Mouse (Mus musculus) testis, adult 2 months (tissue): Measurements from ENCODE around the gene Atg9b.

Experiments used
- CTCF ChIP-seq: fragments of 200-500 bp; IDR thresholded peaks from 2 replicates; pipeline ENCODE4 v1.5.1; 2012; ENCODE audit warnings: low read depth, mild to moderate bottlenecking, inconsistent platforms, low read length, moderate library complexity; ENCODE audit not compliant: control insufficient read depth, insufficient read depth, insufficient replicate concordance
- POLR2A ChIP-seq: fragments of 200-500 bp; IDR thresholded peaks from 2 replicates; pipeline ENCODE4 v1.6.1; 2012; ENCODE audit warnings: low read depth, mild to moderate bottlenecking, inconsistent platforms, low read length, moderate library complexity; ENCODE audit not compliant: control insufficient read depth

DNA sequence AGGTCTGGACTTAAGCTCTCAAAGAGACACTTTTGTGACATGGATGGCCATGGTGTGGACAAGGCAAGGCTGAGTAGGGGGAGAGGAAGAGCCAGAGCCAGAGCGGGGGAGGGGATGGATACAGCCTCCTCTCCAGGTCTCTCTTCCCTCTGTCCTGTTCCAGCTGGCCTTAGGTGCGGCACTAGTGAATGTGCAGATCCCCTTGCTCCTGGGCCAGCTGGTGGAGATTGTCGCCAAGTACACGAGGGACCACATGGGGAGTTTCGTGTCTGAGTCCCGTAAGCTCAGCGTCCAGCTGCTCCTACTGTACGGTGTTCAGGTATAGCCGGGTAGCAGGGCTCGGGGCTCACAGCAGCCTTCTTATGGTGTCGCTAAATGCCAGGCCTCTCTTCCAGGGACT is 8.4 kb upstream of the Atg9b start:
- no peak for TF ChIP-seq CTCF
- TF ChIP-seq POLR2A = no peak
